Mouse (Mus musculus) skeletal muscle tissue, adult 2 months (tissue): ENCODE data around the gene Snx32.

Experiments used
- DNase-seq: peaks from one replicate; pipeline ENCODE4 v3.0.0-alpha.2; 2012; ENCODE audit warnings: low read depth, low spot score

Gene Snx32

DNA sequence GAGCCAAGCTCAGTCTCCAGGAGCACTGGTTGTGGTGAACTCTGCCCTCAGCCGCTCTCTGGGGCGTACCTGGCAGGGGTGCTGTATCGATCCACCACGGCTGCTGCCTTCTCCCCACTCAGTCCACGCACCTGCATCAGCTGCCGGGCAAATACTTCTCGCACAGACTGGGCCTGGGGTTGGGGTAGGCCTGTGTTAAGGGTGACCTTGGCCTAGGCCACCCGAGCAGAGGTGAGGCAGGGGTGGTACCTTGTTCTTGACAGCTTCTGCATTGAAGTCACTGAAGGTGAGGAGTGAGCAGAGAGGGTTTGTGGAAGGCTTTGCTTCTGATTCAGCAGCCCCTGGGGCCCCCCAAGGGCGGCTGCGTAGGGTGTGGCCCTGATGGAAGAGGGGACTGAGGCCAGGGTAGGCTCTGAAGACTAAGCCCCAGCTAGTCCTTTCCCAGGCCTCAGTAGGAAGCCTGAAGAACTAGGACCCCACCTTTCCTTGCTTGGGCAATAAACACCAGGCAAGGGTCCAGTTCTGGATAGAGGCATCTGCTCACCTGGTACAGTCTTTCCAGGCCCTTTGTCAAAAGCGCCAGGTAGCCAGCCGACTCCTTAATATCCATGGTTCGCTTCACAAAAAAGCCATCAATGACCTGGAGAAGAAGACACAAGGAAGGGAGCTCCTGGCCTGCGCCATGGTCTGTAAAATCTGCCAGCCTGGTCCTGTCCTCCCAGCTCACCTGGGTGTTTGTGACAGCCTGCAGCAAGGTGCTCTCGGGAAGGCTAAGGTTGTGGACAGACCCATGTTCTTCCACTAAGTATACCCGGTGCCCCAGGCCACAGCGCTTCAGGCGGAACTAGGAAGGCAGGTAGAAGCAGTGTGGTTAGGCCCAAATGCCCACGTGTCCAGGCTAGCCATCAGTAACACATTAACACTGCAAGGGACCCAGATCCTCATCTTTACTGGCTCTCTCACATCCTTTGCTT lies 26.7 kb downstream of the Snx32 start:
- no peak for DNase-seq

DNA sequence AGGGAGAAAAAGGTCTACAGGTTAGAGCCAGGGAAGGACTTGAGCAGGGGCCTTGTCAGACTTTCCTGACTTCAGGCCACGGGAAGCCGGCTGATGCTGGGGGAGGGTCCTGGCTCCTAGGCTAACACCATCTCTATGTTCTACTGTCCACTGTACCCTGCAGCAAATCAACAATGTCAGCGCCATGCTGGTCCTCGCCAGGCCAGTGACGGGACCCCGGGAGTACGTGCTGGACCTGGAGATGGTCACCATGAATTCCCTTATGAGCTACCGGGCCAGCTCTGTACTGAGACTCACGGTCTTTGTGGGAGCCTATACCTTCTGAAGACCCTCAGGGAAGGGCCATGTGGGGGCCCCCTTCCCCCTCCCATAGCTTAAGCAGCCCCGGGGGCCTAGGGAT lies 28.9 kb downstream of the Snx32 start:
- no peak for DNase-seq

DNA sequence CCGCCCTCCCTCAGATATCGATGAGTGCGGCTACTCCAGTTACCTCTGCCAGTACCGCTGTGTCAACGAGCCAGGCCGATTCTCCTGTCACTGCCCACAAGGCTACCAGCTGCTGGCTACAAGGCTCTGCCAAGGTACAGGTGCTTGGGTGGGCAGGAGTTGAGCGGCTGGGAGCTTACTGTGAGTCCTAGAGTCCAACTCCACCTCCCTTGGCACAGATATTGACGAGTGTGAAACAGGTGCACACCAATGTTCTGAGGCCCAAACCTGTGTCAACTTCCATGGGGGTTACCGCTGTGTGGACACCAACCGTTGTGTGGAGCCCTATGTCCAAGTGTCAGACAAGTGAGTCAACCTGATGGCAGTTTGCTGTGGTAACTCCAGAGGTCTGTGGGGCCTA lies 30.3 kb downstream of the Snx32 start:
- DNase-seq = no peak

DNA sequence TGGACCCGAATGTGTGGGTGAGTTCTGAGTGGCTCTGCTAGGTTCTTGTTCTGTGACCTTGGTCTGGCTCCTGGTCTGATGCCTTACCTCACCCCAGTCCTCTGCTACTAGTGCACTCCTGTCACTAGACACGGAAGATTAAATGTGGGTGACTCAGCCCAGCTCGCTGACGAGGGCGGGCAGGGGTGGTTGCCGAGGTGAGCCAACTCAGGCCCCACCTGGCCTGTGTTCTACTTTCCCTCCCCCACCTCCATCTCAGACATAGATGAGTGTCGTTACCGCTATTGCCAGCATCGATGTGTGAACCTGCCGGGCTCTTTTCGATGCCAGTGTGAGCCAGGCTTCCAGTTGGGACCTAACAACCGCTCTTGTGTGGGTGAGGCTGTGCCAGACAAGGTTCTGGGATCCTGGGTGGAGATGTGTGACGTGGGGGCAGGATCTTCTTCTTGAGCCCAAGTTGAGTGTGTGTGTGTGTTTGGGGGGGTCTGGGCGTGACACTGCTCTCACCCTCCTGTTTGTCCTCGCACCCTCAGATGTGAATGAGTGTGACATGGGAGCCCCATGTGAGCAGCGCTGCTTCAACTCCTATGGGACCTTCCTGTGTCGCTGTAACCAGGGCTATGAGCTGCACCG lies 32.6 kb downstream of the Snx32 start:
- no peak for DNase-seq

DNA sequence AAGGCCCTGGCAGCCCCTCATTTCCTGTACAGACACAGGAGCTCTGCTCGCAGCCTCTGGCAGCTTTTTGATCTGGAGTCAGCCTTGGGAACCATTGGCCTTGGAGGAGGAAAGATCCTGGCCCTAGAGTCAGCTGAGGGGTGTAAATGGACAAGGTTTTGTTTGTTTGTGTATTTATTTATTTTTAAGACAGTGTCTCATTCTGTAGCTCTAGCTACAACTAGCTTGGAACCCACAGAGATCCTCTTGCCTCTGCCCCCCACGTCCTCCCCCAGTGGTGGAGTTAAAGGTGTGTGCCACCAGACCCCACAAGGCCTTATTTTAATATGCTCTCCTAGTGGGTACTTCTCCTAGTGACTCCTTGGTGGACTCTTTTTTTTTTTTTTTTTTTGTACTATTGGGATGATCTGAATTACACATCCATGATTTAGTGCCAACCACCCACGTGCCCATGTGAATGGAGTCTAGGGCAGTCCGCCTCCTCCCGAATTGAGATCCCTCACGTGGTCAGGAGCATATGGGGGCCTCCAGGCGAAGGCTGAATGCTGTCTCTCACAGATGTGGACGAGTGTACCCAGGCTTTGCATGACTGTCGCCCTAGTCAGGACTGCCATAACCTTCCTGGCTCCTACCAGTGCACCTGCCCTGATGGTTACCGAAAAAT lies 33.2 kb downstream of the Snx32 start:
- DNase-seq = no peak

DNA sequence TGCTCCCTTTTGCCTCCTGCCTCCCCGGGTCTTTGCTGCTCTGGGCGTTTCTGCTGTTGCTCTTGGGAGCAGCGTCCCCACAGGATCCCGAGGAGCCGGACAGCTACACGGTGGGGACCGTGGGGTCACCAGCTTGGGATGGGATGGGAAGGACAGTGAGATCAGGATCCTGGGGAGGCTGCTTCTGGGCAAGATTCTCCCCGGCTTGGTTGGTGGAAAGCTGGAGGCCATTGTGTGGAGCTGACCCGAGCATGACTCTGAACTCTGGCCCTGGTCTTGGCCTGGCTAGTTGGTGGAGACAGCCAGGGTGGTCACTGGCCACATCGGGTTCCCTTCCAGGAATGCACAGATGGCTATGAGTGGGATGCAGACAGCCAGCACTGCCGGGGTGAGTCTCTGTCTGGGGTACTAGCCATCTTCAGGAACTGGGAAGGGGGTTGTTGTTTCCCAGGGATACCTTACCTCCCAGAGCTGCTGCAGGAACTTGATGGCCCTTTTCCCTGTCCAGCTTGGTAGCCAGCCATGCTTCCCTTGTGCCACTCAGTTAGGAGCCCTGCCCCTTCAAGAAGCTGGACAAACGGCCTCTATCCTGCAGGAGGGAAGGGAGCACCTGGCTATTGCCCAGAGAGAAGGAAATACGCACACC lies 35.1 kb downstream of the Snx32 start:
- DNase-seq = no peak

DNA sequence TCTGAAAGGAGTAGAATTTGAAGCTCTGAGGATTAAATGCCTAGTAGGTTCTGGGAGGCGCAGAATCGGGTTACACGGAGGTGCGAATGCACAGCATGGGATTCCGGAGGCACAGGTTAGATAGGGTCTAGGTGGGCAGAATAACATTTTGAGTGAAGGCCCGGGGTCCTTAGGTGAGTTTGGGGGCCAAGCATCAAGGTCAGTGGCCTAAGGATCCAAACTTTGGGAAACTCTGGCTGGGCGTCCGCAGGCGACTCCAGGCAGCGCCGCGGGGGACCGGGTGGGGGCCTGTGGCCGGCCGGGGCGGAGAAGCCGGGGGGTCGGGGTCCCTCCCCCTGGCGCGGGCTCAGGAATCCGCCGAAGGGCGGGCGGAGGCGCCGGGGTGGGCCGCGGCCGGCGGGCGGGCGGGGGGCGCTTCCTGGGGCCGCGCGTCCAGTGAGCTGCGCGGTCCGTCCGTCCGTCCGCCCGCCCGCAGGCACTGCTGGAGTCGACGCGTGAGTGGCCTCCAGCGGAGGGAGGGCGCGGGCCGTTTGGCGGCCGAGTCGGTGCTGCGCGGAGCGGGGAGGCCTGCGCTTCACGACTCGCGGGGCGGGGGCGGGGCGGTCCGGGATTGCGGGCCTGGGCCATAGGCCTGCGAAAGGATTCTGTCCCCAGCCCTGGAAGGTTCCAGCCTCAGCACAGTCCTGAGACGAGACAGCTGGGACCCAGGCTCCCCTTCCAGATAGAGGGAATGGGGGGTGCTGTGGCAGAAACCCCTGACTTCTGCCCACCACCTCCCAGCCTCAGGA lies 35.9 kb downstream of the Snx32 start:
- DNase-seq = no peak

DNA sequence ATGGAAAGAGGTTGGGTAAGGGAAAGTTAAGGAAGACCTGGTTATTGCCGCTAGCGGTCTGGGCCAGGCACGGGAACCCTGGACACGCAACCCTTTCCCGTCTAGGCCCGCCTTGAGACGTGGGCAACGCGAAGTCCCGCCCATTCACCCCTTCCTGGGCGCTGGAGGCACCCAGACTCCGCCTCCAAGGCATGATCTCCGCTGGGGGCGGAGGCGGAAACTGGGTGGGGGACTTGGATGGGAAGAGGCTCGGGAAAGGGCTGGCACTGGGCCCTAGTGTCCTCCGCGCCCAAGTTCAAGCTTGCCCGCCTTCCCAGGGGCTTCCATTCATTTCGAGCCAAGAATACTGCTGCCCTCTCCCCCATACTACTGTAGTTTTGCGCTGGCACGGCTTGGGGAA lies 36.6 kb downstream of the Snx32 start, which contains the start of gene Efemp2:
Gene Efemp2 (plus strand): TSS at position 235 of the 400 bp plus-strand sequence.
- peak; percentile 80 for DNase-seq

DNA sequence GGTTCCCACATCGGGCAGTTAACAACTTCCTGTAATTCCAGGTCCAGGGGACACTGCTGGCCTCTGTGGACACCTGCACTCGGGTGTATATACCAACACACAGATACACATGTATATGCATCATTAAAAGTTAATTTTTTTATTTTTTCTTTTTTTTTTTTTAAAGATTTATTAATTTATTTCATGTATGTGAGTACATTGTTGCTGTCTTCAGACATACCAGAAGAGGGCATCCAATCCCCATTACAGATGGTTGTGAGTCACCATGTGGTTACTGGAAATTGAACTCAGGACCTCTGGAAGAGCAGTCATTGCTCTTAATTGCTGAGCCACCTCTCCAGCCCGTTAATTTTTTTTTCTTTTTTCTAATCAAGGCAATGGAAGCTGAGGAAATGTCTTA lies 37.5 kb downstream of the Snx32 start:
- no peak for DNase-seq

DNA sequence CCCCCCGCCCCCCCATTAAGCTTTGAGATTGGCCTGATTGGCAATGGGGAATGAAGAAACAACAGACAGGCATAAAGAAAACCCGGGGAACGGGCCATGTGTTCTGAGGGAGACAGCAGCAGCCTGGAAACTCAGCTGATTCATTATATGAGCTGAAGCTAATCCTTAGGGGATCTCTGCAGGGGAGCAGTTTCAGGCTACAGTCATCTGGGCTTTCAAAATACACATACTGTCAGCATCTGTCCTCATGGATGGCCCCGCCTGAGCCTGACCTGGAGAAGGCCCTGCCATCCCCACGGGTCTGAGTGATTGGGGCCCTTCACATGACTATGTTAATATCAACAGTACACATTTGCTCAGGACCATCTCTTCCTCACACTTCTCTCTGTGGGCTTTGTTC lies 38.5 kb downstream of the Snx32 start:
- no peak for DNase-seq

DNA sequence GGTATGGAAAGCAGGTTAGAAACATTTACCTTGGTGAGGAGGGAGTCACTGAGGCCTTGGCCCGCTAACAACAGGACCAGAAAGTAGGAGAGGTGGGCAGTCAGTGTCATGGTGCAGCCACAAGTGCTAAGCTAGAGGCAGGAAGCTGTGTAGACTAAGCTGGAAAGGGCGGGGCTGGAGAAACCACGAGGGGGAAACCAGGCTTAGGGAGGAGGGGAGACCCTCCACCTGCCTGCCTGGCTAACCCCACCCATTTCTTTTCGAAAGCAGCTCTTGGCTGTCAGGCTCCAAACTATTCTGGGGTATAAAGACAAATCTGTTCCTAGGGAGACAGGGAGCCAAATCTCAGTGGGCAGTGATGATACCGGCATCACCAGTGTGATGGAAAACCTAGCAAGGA lies 42.0 kb downstream of the Snx32 start, which contains the start of gene Ctsw:
Gene Ctsw (minus strand): TSS at position 134 of the 400 bp plus-strand sequence.
- DNase-seq = no peak

DNA sequence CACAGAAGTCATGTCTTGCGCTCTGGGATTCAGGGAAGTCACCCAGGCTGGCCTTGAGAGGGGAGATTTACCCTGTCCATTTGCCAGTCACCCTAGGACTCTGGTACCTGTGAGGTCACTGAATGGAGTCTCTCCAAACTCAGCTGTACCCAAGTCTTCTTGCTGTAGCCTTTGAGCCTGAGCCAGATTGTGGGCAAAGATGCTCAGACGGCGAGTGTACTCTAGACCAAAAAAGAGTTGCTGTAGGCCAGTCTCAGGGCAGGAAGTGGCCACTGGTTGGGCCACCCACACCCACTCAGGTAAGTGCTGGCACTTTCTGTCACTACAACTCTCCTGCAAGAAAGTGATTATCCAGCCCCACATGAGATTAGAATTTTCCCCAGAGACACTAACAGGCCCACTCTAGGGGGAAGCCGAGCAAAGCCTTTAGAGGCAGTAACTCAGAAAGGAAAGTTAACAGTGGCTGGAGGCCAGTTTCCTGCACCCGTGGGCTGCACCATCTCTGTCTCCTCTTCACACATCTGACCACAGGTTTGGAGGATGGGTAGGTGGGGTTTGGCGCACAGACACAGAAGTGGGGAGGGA lies 43.3 kb downstream of the Snx32 start:
- DNase-seq = no peak

DNA sequence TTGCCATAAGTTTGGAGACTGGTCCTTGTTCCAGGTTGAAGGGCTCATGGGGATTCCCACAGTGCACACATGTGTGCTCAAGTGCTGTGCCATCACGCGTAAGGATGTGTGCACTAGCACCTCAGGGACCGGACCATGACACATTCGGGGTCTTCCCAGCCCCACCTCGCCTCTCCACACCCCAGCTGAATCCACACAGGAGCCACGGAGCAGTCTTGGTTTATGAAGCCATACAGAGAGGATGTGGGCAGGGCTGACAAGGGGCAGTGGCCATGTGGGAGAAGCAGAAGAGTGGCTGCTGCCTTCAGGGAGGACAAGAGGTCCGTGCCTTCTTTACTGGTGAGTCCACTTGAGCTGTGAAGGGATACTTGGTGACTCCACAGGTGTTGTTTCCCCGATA lies 45.3 kb downstream of the Snx32 start:
- no peak for DNase-seq

DNA sequence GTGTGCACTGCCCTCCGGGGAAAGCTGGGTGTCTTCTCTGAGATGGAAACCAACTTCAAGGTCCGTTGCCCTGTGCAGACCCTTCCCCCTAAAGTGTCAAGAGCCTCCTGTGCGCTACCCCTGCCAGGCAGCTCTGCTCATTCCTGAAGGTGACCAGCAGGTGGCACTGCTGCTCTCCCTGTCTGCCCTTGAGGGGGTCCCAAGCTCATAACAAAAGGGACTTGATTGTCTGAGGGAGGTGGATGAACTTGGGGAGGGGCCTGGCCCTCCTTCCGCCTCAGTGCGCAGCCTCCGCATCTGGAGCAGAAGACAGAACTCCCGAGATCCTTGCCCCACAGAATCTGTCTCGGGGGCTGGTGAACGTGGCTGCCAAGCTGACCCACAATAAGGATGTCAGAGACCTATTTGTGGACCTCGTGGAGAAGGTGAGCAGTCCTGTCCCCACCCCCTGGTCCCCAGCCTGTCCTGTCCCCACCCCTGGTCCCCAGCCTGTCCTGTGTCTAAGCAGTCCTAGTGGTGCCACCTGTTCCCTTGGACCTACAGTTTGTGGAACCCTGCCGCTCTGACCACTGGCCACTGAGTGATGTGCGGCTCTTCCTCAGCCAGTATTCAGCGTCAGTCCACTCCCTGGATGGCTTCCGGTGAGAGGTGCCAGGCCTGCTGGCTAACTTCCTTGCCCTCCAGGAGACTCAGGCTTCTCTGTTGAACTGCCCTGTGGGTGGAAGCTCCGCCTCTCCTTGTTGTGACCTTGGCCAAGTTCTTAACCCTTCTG lies 46.4 kb downstream of the Snx32 start:
- DNase-seq = no peak

DNA sequence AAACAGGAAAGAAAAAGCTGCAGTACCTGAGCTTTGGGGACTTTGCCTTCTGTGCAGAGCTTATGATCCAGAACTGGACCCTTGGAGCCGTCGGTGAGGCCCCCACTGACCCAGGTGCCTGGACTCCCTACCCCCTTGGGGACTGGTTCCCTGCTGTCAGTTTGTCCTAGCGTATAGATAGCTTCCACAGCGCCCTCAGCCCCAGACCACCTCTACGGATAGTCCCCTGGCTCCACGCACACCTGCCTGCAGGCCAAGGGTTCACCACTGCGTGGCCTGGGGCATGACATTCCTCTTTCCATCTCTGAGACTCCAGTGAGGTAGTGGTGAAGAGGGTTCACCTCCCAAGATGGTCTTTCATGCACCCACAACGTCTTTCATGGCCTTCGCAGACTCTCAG lies 47.1 kb downstream of the Snx32 start:
- DNase-seq = no peak

DNA sequence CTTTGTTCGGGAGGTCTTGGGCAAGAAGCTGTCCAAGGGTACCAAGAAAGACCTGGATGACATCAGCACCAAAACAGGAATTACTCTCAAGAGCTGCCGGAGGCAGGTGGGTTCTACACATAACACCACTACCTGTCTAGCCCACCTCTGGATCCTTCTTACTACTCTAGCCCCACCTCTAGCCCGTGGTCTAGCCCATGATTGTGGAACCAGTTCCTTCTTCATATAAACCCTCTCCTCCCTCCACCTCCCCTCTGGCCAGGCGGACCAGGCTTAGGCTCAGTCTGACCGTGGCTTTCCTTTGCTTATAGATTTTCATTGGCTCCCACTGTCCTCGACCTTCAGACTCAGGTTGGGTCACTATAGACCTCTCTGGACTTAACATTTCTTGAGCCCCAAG lies 48.9 kb downstream of the Snx32 start:
- DNase-seq = no peak

DNA sequence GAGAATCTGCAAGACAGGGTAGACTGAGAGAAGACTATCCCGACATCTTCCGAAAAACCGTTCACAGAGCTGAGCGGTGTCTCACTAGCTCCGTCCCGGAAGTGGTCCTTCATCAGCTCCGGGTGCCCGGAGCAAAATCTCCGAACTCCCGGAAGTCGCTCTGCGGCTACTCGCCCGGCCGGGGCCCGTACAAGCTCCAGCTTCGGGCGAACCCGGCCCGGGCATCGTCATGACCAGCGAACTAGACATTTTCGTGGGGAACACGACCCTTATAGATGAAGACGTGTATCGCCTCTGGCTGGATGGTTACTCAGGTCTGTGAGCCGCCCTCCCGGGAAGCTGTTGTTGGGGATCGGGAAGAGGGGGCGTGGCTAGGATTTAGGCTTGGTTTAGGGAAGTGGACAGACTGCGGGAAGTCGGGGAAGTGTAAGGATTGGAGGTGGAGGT lies 49.9 kb downstream of the Snx32 start, which contains the start of gene Fibp:
Gene Fibp (plus strand): TSS at position 151 of the 447 bp plus-strand sequence.
- DNase-seq = peak; percentile 82

DNA sequence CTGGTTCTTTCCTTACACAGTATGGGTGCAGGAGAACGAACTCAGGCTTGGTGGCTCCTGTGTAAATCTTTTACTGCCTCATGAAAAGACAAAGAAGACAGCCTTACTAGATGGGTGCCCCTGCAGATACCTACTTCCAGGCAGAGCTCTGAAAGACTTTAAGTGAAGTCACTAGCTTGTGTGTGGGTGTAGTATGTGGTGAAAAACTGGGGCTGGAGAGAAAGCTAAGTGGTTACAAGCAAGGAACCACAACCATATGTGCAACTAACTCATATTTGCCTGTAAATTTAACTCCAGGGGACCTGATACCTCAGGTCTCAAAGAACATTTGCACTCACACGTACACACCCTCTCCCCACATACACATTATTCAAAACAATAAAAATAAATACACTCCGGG lies 50.4 kb downstream of the Snx32 start:
- no peak for DNase-seq

DNA sequence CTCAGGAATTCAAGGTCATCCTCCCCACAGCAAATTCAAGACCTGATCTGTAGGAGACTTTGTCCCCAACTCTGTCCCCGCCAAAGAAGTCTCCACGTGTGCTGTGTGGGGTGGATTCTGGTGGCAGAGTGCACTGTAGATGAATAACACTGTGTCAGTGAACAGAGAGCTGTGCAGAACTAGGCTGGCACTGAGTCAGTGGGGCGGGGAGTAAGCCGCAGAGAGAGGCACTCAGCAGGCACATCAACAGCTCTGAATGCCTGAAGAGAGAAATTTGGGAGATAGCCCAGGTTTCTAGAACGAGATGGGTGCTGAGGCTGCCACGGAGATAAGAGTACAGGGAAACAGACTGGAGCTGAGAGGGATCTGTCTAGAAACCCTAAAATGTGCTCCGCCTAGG lies 51.3 kb downstream of the Snx32 start:
- no peak for DNase-seq
